Mouse (Mus musculus): ENCODE measurements around the gene Eno1.

- TF ChIP-seq EP300 (IDR thresholded peaks at IDR 0.05; ENCODE audit: low read depth): no peak
- no peak for TF ChIP-seq CTCF (IDR thresholded peaks at IDR 0.05; ENCODE audit: low read depth)
Observed at GRCm38 (mm10) chr4:150254416-150254815, 17.9 kb downstream of the Eno1 start.

Measured in liver, postnatal 0 days (tissue).